Mouse (Mus musculus): ENCODE data around the gene Batf3.

The Batf3 gene

DNA sequence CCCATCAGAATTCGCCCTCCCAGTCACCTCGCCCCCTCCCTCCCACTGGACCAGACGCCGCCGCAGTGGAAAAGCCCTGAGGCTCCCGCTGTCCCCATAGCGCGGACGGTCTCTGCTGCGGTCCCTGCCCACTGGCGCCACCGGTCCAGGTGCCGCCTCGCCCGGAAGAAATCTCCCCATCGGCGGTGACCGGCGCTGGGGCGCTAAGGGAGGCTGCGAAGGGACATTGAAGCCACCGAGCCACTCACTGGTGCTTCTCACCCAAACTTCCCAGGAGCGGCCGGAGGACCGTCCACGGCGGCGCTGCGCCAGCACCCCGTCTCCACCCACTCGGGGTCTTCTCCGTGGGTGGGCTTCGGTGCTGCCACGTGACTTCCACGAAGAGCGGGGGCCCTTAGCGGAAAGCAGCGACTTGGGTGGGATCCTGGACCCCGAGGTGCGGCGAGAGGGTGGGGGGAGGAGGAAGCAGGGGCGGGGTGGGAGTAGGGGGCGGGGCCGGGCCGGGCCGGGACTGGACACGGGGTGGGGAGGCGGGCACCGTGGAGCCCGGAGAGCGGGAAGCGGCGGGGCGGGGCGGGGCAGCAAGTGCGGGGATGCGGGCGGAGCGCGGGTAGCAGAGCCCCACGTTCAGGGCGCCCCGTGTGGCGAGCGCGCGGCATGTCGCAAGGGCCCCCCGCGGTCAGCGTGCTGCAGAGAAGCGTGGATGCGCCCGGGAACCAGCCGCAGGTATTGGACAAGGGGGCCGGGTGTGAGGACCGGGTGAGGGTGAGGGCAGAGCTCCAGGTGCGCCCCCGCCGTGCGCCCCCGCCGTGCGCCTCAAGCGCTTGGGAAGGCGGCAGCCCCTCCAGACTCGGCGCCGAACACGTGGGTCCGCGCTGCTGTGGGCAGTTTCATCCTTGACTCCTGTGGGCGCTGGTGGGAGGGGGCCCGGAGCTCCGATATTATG lies at the start of gene Batf3:
Batf3 (plus strand) TSS at position 46 of the 946 bp plus-strand sequence.
- peak; percentile 81 for DNase-seq (ENCODE audit: low spot score)

DNA sequence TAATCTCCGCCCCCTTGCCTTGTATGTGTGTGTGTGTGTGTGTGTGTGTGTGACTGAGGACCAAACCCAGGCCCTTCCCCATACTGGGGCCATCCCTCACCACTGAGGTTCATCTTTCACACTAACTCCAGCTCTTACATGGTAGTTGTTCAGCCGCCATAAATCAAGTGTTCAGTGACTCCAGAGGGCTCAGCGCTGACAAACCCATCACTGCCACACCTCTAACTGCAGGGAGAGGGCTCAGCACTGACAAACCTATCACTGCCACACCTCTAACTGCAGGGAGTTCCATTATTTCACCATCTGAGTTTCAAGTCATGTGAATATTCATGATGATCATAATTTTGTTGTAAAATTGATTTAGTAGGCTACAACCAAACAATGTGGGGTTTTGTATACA lies 44.1 kb upstream of the Batf3 start:
- no peak for DNase-seq (ENCODE audit: low spot score)

DNA sequence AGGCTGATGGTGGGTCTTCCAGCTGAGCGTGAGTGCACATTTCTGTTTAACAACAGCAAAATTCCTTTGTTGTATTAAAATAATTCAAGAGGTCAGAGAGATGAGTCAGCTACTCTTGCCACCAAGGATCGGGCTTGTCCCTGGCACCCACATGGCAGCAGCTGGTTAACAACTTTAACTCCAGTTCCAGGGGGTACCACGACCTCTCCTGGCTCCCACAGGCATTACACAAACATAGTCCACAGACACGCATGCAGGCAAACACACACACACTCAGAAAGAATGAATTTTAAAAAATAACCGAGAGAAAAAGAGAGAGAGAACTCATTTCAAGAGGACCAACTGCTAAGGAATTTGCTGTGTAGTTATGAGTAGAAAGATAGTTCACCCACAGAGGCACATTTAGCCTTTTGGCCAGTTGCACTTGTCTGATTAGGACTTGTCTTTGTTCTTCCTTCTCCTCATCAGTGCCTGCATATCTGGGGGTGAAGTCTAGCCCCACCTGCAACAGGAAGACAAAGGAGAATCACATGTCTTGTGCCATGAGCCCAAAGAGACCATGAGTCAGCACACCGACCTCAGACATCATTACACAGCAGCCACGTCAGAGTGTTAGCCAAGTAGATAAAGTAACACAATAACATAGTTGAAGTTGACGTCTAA lies 42.6 kb upstream of the Batf3 start:
- DNase-seq (ENCODE audit: low spot score): no peak

DNA sequence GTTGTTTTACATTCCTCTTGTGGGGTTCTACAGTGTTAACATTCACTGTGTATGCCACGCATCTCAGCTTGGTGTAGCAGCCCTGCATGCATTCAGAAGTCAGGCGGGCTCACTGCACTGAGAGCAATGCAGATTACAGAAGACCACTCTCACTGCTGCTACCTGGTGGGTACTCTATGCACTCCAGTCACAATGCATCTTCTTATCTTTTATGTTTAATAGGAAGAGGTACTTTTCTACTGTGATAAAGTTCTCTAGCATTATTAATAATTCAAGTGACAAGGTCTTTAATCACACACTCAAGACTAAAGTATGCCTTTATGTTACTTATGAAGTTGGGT lies 42.1 kb upstream of the Batf3 start:
- DNase-seq (ENCODE audit: low spot score): no peak

DNA sequence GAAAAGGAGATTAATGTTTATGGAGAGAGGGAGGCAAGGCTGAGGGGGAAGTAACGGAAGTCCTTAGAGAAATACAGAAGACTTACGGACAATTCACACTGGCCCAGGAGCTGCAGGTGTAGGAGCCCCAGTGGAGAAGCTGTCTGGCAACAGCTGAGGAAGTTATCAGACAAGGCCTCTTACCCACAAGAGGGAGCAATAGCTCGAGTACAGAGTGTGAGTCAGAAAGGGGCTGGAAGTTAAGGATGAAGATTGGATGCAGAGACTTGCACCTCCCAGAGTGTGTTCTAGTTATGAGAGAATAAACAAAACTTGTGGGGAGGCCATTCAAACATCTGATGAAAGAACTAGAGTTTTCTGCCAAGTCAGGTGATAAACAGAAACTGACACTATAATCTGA lies 40.2 kb upstream of the Batf3 start:
- DNase-seq (ENCODE audit: low spot score): no peak

DNA sequence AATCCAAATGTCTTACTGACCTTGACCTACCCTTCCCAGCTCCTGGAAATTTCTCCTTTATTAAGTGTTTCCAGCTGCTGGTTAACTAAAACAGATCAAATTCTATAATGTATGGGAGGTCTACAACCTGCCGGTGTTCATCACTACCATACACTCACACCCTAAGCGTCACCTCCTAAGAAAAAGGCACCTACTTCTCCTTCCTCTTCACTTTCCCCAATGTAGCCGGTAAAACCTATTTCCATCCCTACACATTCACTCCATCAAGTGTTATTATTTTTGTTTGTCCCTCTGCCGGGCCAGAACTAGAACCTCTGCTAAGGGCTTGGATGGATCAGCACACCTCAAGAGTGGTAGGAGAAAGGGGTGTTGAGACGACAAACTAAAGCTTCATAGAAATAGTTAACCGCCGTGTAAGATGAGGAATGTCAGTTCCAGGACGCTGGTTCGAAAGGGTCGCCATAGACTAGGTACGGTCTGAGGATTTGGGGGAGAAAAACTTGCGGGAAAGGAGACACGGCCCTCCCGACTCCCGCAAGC lies 35.3 kb upstream of the Batf3 start:
- no peak for DNase-seq (ENCODE audit: low spot score)

DNA sequence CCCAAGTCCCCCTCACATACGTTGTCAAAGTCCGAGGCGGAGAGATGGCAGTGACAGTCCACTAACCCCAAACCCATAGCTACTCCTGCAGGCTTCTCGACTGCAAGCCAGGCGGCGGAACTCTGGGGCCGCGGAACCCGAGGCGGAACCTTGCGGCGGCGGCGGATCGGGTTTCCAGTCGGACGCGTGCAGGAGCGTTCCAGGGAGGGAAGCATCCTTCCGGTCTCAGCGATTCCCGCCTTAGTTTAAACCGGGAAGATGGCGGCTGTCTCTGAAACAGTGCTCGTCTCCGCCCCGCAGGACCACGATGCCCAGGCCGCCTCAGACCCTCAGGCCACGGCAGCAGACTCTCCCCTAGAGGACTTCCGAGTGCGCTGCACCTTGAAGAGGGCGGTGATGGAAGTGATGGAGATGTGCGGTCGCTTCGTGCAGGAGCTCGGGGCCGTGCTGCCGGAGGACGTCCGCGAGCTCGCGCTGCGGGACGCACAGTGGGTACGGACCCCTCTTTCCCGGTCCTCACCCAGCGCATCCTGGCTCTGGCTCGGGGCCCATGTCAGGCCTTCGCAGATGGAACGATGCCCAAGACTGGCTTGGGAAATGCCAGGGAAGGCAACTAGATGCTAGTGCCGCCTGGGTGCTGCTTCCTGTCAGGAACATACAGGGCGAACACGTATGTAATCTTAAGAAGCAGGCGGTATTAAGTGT lies 34.7 kb upstream of the Batf3 start, which contains the start of the genes Tatdn3 and Nsl1:
Tatdn3 (minus strand) TSS at position 152 of the 705 bp plus-strand sequence.
Nsl1 (plus strand) TSS at position 232 of the 705 bp plus-strand sequence.
- DNase-seq (ENCODE audit: low spot score): peak; percentile 94

DNA sequence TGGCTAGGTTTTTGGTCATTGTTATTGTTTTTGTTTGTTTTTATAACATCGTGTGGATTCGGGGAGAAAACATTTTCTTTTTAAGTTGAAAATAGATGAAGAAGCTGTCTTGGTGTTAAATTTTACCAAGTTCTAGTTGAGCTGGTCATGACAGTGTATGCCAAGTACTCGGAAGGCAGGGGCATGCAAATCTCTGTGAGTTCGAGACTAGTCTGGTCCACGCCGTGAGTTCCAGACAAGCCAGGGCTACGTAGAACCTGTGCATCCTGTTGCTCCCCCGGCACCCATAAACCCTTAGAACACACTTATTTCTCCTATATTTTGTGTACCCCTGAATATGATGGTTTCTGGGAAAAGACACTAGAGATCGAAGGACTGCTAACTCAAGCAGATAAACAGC lies 33.9 kb upstream of the Batf3 start:
- DNase-seq (ENCODE audit: low spot score): no peak

DNA sequence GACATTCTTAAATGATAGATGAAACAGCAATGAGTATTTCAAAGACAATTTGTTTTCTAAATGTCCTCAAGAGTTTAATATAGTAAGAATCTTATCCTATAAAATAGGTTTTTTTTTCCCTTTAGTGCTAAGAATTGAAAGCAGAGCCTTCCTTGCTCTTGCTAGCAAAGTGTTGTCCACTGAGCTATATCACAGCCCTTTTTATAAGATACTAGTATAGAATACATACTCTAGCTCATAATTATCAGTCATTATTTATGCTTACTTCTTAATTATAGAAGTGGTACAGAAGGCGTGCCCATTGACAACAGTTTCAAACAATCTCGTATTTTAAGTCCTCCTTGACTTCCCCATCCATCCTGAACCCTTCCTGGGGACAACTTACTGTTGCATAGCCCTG lies 33.1 kb upstream of the Batf3 start:
- no peak for DNase-seq (ENCODE audit: low spot score)

DNA sequence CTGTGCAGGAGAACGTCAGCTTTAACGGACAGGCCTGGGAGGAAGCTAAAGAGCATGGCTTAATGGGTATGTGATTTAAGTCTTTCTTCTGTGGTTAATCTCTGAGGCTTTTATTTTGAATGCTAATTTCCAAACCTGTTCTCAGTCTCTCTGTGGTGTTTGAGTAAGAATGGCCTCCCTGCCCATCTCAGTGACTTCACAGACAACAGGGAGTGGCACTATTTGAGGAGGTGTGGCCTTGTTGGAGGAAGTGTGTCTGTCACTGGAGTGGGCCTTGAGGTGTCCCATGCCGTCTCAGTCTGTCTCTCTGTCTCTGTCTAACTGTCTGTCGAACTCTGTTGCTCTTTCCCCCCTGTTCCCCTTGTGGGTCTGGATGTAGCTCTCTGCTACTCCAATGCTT lies 32.5 kb upstream of the Batf3 start:
- DNase-seq (ENCODE audit: low spot score): no peak

DNA sequence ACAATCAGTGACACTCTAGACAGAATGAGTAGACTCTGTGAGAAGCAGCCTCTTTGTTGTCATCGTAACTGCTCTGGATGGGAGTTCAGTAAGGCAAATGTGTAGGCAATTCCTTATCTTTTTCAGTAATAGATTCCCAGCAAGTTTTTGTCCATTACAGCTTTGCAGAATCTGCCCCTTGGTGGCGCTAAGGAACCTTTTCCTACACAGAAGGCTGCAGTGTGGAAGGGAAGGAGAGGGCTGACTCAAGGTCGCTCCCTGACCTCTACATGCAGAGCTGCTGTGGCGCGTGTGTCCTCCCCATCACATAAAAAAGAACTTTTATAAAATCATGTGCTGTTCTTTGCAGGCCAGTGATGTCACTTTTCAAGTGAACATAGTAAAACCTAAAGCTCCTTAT lies 29.3 kb upstream of the Batf3 start:
- DNase-seq (ENCODE audit: low spot score): no peak

DNA sequence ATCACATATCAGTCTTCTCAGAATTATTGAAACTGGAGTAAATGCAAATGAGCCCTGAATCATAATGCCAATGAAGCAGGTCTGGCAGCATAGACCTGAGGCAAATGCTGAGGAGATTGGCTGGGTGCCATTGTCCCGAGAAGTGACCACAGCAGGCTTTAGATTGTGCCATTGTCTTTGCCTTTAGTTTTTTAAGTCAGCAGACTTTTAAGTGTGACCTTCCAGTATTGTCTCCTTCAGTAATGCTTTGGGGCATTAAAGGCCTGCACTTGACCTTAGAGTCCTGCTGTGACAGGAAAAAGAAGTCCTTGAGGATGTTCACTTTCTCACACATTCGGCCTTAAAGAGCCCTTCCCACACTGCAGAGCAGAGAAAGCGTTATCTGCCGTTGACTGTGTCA lies 27.4 kb upstream of the Batf3 start:
- no peak for DNase-seq (ENCODE audit: low spot score)

DNA sequence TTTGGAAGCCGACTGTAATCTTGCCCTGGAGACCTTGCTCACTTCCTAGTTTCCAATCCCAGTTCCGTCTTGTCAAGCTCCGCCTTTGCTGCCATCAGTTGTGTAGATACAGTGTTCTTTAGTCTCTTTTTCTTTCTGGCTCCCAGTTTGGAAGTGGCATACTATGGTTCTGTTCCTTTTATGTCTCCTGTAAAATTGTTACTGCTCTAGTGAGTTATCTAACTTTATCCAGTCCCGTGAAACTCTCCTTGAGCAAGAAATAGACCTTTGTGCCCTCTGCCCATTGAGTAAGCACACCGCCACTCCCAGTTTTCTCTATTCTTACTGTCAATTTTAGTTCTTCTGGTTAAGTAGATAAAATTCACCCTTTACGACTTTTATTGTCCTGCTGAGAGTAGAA lies 26.0 kb upstream of the Batf3 start:
- no peak for DNase-seq (ENCODE audit: low spot score)

DNA sequence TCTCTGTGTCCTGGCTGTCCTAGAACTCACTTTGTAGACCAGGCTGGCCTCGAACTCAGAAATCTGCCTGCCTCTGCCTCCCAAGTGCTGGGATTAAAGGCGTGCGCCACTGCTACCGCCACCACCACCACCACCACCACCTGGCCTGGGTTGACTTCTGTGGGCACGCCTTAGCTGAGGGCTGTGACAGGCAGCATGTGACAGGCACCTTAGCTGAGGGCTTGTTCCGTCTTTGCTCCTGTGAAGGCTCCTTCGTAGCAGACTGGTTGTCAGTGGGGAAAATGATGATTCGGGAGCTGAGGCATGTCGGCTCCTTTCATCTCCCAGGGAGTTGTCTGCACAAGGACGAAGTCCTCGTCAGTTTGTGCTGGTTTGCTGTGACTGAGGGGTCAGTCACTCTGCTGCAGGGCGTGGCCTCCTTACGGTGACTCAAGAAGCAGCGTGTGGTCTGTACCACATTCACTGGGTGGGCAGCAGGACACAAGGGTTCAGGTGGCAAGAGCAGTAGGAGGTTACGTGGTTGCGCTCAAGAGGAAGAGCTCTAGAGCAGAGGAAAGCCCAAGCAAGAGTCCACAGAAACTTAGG lies 25.2 kb upstream of the Batf3 start:
- no peak for DNase-seq (ENCODE audit: low spot score)

DNA sequence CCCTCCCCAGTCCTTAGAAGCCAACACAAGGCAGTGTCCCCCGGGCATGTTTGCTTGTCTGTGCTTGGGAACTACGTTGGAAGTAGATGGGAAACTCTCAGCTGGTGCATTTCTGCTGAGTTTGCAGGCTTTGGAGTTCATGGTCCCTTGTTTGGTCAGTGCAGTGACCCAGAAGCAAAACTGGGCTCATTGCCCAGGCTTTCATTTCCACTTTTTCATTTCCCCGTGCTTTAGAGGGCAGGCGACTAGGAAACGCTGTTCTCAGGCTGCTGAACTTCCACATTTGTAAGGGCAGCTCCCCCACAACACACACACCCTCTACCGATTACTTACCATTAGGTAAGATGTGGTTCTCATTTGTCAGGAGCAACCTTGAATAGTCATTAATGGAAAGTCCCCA lies 24.6 kb upstream of the Batf3 start:
- DNase-seq (ENCODE audit: low spot score): peak; percentile 54

DNA sequence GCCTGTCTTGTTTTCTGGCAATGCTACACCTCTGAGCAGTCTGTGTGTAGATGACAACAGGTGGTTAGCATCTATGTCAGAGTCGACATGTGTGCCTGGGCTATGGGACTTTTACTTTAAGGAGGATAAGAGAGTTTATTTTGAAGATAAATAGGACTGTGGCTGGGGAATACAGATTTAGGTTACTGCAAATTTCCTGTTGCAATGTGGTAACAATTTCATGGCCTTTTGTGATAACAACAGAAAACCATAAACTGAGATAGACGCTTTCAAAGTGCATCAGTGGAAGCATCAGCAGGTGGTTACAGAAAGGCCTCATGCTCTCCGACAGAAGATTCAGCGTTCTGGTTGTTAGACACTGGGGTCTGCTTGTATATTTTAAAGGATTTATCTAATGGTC lies 24.2 kb upstream of the Batf3 start:
- no peak for DNase-seq (ENCODE audit: low spot score)

DNA sequence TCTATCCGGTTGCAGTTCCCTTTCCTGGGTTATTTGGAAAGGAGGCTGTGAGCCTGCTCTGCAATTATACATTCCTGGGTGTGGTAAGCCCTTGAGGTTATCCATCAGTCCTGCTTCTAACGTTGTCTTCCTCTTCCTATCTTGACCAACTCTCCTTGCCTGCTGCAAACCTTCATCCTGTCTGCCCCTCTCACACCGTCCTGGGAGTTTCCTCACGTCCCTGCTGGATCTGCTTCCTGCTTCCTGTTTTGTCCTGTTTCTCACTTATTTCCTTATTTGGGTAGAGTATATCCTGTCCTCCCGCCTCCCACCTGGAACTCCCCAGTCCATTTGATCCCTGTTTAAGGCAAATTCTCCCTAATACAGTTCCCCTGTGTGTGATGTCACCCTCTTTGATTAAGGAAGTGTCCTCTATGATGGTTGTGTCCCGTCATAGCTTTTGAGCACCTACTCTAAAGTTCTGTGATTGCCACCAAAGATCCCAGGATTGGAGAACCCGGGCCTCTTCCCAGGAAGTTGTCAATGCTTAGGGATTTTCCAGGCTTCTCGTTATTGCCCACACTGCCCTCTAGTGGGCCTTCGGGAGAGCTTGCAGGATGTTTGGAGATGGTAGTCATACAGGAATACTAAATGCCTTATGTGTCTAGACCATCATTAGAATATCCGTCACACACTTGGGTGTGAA lies 22.3 kb upstream of the Batf3 start:
- DNase-seq (ENCODE audit: low spot score): peak; percentile 79

DNA sequence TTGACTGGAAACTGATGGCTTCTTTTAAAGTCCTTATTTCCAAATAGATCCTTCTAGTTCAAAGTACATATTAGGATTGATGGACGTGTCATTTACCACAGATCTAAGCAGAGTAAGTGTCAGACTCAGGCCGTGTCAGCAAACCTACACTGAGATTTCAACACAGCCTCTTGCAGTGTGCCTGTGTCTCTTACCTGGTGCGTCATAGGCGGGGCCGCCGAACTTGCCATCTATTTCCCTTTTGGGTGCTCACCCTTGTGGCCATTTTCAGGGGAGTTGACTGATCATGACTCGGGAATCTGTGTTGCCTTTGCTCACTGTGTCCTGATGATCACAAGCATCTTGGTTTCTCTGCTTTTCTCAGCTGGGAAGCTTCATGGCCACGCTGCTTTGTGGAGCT lies 14.4 kb upstream of the Batf3 start:
- DNase-seq (ENCODE audit: low spot score): no peak

DNA sequence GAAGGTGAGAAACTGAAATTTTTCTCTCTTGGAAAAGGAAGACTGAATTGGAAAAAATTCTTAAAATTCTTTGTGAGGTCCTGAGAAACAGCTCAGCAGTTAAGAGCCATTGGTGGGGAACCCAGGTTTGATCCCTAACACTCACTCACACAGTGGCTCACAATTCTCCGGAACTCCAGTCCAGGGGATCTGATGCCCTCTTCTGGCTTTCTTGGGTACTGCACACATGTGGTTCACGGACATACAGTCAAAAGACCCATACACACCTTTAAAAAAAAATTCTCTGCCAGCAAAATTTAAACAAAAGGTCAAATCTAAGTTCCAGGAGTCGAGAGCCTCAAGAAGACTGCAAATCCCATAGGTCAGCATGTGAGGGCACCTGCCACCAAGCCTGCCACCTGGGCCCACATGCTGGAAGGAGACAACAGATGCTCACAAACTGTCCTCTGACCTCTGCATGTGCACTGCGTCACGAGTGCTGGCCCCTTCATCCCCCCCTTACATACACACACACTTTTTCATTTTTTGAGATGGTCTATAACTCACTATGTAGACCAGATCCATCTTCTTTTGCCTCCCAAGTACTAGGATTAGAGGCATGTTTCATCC lies 12.6 kb upstream of the Batf3 start:
- DNase-seq (ENCODE audit: low spot score): peak; percentile 29

DNA sequence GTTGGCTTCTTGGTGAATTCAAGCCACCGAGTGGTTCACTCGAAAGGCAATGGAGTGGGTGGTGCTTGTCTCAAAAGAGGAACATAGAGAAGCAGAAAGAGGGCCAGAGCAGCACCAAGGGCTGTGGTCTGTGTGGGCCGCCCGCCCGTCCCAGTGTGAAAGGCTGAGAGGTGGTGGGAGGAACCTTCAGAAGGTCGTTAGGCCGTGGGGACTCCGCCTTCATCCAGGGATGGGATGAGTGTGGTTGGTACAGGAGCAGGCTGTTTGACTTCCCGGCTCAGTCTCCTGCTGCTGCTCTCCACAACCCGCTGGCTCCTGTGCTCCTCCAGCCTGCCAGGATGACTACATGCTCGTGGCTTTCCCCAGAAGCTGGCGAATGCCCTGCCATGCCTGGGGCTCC lies 12.1 kb upstream of the Batf3 start:
- DNase-seq (ENCODE audit: low spot score): no peak

DNA sequence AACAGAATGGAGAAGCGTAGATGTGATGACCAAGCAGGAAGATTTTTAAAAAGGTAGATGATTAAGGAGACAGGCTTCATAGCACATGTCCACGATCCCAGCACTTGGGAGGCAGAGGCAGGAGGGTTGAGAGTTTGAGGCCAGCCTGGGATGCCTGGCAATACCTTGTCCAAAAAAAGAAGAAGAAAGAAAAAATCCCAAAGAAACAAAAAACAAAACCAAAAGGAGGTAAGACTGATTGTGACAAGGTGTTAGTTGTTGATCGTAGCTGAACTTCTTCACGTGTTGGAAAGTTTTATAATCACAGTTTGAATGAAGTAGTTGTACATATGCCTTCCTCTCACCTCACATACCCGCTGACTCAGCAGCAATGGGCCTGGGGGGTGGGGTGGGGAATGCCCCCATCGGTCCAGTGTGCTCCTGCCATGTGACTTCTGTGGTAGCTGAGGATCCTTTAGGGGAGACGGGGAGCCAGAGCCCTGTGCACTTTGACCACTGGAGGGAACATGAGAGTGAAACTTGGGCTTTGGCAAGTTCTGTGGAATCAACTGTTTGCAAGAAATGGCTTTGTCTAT lies 11.3 kb upstream of the Batf3 start:
- no peak for DNase-seq (ENCODE audit: low spot score)
